Mouse (Mus musculus) liver (tissue): ENCODE measurements around the gene Bid.

Source experiments
- DNase-seq: peaks from one replicate; pipeline ENCODE4 v3.0.0-alpha.2; 2020; ENCODE audit warnings: mixed read lengths

Gene Bid

DNA sequence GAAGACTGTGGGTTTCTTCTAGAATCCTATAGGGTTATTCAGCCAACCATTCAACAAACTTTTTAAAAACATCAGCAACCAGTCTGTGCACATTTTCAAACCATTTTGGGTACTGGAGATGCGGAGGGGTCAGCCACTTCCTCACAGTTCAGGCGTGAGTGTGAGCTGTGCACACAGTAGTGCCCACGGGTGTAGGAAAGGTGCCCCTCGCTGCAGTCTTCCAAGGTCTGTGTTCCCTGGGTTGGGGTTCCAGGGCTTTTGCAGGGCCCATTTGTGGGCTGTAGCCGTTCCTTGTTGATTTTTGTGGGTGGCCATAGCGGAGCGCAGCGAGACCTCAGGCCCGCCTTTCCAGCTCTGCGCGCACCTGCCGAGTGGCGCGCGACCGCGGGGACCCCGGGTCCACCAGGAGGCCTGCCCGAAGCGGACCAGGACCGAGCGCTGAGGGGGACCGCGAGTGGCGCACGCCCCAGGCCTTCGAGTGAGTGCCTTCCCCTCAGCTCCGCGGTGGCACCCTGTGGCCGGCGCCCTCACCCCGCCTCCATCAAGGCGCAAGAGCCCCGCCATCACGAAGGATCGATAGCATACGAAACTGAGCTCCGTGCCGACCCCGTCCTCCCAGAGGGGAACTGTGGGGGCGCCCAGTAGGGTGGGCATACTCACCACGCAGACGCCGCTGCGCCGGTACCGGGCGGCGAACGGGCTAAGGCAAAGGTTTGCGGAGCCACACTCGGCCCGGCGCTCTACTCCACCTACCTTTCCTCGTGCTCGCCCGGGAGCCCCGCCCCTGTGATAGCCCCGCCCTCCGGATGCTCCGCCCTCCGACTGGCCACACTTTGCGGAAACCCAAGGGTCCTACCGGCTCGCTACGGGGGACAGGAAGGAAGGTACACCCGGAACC, at the start of gene Bid:
TSS of gene Bid (minus strand) at position 780 of the 898 bp plus-strand sequence.
- peak; percentile 94 for DNase-seq

DNA sequence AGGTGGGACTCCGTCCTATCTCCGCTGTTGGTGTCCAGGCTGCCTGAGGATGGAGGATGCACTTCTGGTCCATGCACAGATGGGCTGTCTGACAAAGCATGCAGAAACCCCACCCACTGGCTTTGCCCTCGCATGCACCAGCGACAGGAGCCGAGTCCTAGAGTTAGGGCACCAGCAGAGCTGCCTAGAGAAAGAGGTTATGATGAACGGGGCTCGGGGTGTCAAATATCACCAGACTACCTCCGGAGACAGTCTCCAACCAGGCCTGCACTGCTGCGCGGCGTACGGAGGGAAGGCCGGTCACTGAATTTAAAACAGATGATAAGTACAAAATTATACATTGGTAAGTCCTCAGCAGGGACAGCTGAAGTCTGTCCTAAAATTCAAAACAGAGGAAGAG, 49.2 kb upstream of the Bid start:
- DNase-seq = no peak

DNA sequence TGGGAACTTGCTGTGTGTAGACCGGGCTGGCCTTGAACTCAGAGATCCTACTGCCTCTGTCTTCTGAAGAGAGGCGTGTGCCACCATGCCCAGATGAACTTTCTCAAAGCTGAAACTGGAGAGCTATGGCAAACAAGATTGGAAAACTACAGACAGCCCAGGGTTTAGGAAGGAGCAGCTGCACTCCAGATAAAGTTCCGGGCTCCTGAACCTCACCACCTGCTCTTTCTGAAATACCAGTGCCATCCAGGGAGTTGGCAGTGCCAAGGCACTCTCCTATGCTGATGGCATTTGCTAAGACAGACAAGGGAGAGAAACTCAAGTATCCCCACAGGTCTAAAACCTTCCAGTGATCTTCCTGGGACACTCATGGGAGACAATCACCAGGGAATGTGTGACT, 47.5 kb upstream of the Bid start:
- no peak for DNase-seq

DNA sequence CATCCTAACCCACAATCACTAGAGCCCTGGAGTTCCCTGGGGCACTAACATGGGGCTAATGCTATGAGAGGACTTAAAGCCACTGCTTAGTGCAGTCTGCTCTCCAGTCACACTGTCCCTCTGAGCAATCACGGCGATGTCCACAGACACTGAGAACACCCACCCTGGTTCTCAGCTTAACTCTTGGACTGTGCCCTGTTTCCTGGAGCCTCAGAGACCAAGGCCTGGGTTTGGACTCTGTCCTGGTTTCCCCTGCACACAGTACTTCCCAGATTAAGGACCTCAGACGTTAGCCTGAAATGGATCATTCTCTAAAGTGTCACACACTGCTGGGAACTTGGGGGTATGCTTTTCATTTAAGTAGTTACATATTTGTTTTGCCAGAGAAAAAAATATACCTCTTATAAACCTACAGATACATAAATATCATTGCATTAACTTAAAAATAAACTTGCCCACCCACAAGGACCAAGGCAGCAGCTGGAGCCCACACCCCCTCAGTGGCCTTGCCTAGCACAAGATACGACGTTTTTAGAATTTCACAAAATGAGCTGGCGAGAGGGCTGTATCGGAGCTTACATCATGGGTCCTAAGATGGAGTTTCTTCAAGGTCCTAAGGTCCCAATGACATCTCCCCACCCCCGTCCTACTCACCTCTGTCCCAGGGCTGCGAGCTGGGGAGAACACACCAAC, 43.8 kb upstream of the Bid start:
- DNase-seq = no peak

DNA sequence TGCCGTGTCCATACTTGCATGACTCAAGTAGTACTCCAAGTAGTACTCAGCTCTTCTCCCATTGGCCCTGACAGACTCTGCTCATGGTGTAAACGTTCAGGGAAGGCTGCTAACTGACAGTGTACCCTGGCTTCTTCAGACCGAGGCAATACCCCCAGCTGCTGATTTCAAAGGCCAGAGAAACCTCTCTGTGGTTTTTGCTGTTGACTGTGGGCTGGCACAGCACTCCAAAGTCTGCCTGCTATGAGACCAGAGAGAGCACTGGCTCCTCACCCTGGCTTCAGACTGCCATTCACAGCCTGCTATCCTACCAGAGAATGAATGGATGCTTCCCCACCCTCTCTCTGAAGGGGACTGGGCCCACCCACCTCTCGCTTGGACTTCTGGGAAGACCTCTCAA, 40.7 kb upstream of the Bid start:
- DNase-seq = no peak

DNA sequence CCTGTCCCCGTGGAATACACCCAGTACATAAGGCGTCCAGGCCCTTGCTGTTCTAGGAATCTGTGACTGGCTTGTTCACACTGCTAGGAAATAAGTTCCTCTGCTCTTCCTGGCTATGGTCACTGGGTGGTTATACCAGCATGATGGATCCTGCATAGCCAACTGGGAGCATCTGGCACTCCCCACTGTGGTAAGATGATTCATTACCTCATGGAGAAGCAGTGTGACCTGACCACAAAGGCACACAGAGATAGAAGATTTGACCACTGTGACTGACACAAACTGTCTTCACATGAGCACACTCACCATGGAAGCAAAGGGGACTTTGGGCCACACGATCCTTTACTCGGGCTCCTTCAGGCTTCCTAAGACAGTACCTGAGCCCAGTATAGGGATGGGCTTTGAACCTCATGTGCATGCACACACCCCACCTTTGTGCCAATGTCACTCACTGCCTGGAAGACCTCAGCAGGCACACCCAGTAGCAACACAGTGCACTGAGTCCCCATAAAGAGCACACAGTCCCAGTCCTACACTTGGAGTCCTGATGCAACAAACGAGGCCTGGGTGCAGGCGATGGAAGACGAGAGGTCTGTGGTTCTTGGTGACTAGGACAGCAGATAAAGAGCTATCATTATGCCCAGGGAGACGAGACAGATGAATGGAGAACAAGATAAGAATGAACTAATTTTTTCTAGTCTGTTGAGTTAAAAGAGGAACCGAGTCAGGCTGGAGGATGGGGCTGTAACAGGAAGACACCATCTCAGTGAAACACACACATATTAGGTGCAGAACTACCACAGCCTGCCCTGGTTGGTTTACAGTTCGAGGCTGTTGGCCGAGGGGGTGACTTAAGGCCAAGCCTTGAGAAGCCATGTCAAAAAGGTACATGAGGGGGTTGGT, 39.9 kb upstream of the Bid start:
- peak; percentile 83 for DNase-seq

DNA sequence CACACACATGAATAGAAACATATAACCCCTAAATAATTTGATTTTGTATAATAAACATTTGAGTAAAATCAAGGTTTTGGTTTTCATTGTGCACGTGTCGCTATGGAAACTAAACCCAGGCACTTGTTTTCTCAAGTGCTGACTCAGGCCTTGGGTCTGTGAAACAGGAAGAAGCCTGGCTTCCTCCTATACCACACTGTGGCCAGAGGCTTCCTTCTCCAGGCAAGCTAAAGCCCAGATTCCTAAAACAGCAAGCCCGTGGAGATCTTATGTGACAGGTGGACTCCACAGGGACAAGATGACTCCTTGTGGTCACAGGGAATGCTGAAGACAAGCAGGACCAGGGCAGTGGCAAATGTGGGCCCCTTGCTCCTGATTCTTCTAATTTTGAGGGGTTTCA, 38.6 kb upstream of the Bid start:
- no peak for DNase-seq

DNA sequence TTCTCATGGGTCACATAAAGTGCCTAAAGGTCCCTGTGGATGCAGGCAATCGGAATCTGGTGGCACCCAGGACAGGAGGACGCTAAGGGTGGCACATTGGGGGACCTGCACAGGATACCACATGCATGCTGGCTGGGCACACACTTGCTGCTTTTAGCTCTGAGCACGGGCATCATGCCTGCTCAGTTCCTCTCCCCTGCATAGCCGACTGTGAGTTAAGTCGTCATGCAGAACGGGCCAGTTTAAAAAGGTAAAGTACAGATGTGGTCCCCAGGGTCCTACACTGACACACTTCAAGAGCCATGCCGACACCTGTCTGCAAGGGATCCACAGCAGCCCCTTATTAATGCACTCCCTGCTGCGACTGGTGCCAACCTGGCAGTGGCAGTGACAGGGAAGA, 37.6 kb upstream of the Bid start:
- no peak for DNase-seq

DNA sequence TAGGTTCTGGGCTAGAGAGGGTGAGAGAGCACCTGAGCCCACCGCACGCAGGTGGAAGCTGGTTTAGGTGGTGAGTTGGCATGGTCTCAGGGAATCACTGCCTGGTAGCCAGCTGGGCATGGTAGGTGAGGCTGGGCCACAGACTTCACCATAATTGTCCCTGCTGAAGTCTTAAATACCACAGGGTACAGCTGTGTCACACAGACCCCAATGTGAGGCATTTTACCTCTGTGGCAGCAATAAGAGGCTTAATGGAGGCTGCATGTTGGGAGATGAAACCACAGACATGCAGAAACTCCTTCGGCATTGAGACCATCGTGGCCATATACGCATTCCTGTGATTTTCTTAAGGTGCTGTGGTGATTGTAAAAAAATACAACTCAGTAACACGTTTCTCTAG, 35.8 kb upstream of the Bid start:
- no peak for DNase-seq

DNA sequence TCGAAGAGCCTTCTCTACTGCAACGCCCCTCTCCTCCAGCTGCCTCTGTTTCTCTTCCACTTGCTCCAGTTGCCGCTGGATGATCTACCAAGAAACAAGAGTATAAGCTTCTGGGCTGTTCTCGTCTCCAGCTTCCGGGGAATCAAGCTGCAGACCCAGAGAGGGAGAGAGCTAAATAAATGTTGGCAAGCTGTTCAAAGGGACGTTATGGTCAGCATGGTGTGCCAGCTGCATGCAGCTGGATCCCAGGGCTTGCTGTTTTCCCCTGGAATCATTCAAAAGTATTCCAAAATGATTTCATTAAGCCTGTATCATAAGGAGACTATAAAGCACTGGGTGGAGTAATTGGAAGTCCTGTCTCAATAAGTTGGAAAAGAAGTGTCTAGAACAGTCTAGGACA, 34.7 kb upstream of the Bid start:
- no peak for DNase-seq

DNA sequence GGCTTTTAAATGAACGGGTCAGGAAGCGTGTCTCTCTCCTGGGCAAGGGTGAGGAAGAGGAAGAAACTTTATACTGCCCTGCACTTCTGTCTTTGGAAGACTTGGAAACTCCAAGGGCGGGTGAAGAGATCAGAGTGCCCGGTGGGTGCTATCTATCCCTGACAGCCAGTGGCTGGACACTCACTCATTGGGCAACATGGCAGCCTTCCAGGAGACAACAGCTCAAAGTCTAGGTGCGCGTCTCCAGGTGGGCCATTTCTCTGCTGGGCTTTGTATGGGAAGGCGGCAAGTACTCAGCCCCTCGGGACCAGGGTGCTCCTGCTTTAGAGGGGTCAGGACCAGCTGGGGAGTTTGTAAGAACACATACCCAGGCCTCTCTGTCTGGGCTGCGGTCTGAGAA, 28.9 kb upstream of the Bid start:
- DNase-seq = no peak

DNA sequence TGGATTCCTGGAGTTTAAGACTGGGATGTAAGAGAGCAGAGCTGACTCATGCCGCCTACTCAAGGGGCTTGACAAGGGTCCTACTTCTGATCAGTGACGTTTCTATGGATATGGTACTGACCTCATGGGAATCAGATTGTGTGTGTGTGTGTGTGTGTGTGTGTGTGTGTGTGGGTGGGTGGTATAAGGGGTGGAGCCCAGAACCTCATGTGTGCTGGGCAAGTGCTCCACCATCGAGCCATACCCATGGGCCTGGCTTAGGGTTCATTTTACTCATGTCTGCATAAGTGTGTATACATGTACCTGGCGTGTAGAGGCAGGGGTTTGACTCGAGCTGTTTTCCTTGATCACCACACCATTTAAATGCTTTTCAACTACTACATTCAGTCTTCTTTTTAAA, 27.3 kb upstream of the Bid start:
- no peak for DNase-seq

DNA sequence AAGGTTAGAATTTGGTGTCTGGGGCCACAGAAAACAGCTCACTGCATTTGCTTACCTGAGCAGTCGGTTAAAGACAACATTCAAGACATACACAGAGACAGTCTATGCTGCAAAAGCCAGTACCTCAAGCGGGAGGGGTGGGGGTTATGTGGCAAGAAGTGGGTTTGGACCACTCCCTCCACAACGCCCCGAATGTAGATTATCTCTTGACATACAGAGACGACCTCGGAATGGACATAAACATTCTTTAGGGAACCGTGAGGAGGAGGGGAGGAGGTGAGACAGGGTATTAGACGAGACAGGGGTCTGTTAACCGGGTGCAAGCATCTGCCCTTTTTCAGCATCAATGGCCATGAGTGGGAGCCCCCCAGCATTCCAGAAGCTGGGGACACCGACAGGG, 26.9 kb upstream of the Bid start:
- no peak for DNase-seq

DNA sequence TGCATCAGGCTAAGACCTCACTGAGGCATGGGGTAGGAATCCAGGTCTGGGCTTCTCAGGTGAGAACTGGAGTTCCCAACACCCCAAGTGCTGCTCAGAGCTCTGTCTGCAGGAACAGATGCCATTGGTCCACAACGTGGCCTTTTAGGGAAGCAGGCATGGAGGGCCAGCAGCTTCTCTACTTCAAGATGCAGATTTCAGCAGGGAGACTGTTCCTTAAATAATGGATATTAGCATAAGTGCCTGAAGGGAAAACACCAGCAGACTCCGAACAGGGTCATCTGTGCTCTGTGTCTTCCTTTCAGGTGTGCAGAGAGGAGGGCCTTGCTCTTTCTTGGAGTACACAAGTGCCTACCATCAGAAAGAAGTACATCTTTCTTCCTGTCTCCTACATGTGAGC, 26.4 kb upstream of the Bid start:
- no peak for DNase-seq

DNA sequence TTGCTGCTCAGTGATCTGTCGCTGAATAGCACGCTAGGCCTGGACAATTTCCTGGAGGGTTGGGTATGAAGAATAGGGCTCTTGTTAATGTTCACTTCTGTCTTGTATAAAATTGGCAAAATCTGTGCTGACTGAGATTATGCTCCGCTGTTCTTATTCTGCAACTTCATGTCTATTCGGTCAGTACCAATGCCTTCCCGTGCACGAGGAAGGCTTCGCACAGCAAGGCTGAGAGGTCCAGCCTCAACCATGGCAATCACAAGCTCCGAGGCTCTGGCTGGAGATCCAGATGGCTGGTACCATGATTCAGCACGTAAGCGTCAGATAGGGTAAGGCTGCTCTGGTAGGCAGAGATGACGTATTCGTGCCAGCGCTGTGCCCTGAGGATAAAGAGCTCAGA, 24.9 kb upstream of the Bid start:
- DNase-seq = no peak

DNA sequence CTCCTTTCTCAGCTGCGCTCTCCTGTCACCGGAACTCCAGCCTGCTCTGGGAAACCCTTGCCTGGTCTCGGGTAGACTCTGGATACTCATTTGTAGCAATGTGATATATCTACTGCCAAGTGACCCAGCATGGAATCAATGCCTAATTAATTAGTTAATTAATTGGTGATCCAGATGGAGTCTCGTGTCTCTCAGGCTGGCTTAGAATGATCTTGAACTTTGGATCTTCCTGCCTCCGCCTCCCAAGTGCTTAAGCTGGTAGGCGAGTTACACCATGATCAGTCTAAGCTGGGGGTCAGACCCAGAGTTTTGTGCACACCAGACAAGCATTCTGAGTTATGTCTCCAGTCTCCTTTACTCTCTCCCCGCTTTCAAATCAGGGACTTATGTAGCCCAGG, 24.4 kb upstream of the Bid start:
- no peak for DNase-seq

DNA sequence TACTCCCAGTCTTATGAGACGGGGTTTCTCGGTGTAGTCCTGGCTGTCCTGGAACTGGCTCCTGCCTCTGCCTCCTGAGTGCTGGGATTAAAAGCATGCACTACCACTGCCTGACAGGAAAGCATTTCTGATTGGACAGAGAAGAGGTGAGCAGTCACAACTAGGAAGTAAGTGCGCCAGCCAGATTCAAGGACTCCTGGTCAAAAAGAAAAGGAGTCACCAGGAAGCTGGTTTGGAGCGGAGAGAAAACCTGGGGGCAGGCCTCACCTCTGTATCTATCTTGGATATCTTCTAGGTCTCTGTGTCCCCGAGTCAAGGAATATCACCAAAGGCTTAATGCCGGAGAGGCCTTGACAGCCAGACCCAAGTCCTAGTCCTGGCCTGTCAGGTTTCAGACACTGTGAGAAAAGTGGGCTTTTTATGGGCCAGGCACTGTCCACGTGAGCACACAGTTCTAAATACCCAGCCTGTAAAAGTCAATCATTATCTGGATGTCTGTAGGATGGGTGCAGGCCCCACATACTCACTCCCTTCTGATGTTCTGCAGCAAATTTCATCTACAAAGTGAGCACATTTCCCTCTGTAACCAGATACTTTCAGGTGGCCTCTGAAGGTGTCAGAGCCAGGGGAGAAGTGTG, 23.9 kb upstream of the Bid start:
- DNase-seq = no peak

DNA sequence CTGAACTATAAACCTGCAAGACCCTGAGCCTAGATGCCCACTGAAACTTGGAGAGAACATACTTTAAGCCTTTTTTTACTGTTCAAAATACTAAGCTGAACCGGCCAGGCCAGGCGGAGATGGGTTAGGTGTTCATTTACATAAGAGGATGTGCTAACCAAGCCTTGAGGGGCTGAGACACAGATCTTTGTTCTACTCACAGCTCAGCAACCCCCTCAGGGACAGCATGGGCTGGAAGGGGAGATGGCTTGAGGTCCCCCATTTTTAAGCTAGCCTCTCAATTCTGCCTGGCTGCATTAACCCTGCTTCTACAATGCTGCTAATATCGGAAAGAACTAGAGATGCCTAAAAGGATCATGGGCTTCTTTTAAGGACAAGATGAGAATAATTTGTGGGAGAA, 23.1 kb upstream of the Bid start:
- DNase-seq = no peak

DNA sequence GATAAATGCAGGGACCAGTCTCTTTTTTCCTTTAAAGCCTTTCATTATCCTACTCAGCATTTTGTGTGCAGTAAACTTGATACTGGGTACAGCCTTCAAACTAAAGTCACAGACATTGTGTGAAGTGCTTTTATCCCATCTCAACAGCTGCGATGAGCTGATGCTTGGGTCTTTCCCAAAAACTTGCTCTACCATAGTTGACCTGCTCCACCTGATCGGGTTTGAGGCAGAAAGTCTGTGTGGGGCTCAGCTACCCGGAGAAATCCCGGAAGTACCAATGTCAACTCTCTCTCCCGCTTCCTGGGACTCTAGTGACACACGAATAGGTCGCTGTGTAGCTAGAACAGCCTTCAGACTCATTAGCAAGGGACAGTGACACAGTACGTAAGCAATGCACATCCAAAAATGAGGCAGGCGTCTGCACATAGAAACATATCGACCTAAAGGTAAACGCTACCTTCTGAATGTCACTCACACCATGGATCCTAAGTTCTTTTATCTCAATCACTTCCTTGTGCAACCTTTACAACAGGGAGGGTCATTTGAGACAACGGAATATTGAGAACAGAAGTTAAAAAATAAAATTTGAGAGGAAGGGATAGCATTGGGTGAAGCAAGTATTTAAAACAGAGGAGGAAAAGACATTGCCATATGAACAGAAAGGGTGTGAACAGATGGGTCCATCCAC, 22.3 kb upstream of the Bid start:
- DNase-seq = no peak

DNA sequence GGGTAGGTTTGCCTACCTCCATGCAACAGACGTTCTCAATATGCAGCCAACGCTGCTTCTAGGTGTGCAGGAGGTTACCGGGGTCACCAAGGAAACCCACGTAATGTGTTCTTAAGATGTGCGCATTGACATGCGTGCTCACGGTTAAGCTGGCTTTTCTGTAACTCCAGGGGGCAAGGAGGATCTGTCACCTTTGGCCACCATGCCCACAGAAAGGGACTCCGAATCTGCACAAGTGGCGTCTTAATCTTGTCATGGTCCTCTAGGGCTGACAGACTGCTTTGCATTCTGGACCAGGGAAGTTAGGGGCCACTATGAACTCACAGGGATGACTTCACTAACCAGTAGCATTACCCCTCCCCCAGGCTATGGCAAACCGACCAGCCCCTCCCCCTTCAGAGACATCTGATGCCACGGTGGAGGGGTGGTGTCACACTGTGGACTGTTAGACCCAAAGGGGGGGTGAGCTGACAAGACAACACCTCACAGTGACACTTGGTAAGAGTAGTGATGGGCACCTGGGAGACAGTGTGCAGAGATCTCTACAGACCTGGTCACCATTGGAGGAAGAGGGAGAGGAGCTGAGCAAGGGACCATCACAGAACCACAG, 21.5 kb upstream of the Bid start:
- DNase-seq = no peak

DNA sequence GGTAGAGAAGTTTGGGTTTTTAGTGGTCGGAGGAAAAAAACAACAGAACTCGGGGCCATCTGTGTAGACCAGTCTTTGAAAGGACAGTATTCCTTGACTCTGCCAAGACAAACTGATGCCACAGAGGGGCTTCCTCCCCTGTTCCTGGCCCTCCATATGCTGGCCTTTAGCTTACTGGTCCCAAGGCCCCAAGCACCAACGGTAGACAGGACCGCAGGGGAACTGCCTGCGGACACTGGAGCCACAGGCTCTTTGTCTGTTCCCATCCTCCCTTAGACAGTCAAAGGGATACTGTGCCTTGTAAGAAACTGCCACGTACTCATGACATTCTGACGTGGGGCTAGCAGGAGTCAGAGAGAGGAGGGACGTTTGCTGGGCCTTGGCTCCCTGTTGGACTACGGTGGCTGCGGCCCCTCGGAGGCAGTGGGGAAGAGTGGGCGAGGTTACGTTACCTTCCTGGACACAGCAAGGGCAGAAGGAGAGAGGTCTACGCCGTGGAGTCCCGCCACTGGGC, 20.5 kb upstream of the Bid start:
- no peak for DNase-seq

DNA sequence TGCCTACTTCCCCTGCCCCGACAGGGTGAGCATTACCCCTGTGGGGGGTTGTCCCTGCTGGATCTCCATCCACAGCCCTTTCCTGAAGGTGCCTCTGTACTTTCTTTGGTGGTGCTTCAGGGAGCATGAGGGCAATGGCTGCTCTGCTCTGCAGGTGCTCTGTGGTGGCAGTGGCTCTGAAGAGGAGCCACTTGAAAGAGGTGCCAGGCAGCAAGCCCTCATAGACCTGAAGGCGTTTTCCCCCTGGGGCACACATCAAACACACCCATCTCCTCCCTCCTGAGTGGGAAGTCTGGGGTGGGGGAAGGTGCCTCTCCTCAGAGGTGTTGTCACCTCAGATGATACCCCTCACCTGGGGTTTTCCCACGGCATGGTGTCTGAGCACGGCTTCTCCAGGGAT, 17.5 kb upstream of the Bid start:
- DNase-seq = no peak
